Mouse (Mus musculus): ENCODE data around the gene Abca12.

Abca12 gene

DNA sequence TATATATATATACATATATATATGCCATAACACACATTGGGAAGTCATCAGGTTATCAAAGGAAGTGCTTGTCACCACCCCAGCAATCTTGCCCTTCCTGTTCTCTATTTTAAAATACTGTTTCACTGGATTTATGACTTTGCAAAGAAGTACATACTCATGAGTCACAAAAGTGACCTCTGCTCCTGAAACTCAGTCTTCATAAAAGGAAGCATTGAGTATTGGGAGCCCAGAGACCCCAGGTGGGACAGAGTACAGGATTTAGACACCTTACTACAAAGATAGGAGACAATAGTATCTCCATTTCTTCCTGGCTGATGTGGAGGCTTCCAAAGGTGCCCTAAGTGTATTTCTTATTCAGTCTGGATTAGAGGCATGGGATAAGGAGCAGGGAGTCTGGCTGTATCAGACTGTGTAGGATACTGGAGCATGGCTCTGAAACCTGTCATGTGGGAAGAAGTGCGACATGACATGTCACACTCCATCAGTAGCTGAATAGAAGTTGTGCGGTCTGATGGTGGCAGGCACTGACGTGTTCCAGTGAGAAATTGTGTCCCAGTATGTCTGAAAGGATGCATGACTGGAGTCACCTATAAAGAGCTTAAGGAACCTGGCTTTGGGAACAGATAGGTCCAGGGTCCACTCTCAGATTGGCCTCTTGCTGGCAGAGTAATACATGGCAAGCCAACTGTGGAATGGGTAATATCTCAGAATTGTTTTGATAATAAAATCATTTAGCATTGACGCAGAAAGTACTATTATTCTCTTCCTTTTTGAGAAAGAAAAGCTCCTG lies 76.0 kb downstream of the Abca12 start:
- DNase-seq (ENCODE audit: low spot score), result no peak

GRCm38 (mm10) chr1:71330349-71330748 lies 84.4 kb downstream of the Abca12 start:
- no peak for DNase-seq (ENCODE audit: low spot score)

GRCm38 (mm10) chr1:71312171-71312570 lies 102.5 kb downstream of the Abca12 start:
- no peak for DNase-seq (ENCODE audit: low spot score)

- no peak for DNase-seq (ENCODE audit: low spot score)
Measured at GRCm38 (mm10) chr1:71310614-71311013, 104.1 kb downstream of the Abca12 start.

- no peak for DNase-seq (ENCODE audit: low spot score)
Measured at GRCm38 (mm10) chr1:71307362-71307761, 107.3 kb downstream of the Abca12 start.

DNA sequence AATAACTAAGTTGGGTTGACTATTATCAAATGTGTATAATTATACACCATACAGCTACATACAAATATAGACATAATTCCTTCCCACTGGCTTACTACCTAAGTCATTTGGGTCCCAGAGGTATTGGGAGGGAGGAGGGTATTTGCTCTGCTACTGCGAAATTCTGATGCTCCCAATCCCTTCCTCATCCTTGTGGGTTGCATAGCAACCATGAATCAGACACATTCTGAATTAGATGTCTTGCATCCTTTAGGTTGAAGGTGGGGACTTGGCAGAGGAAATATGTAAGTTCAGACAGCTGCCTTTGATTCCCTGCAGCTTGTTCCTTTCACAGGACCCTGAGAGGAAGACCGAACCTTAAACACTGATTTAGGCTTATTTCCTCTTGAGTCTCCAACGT lies 108.5 kb downstream of the Abca12 start:
- no peak for DNase-seq (ENCODE audit: low spot score)

- DNase-seq (ENCODE audit: low spot score), result no peak
Measured at GRCm38 (mm10) chr1:71304588-71304987, 110.1 kb downstream of the Abca12 start.

DNA sequence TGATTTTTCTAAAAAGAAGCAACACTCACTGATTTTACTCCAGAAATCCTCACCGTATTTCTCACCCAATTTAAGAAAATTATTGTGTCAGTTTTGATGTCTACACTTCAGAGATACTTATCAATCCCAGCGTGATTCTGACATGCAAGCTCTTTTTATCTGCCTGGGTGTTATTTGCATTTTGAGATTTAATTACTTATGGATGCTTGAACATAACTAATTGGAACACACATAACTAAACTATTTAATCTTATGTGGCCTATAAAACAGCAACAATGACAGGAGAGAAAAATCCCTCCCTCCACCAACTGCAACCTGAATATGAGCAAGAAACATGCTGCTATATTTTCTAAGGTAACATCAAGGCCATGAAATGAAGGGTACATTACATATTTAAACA lies 117.7 kb downstream of the Abca12 start:
- DNase-seq (ENCODE audit: low spot score), result no peak

DNA sequence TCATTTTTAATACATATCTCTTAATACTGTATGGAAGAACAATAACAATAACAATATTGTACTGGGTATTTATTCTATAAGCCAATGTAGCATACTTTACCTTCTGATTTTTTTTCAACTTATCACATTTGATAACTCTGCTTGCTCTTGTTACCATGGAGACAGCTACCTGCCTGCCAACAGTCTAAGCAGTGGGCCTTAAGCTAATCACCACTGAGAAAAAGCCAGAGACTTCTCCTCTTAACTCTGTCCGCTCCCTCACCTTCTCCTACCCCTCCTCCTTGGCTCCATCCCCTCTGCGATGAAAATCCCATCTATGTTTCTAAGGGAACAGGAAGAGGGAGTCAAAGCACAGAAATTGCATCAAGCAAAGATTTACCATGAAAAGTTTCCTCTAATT lies 118.1 kb downstream of the Abca12 start:
- DNase-seq (ENCODE audit: low spot score), result no peak

GRCm38 (mm10) chr1:71291917-71292316 lies 122.8 kb downstream of the Abca12 start:
- DNase-seq (ENCODE audit: low spot score), result no peak

GRCm38 (mm10) chr1:71289511-71289910 lies 125.2 kb downstream of the Abca12 start:
- DNase-seq (ENCODE audit: low spot score), result peak; percentile 67

GRCm38 (mm10) chr1:71276940-71277339 lies 137.8 kb downstream of the Abca12 start:
- no peak for DNase-seq (ENCODE audit: low spot score)

DNA sequence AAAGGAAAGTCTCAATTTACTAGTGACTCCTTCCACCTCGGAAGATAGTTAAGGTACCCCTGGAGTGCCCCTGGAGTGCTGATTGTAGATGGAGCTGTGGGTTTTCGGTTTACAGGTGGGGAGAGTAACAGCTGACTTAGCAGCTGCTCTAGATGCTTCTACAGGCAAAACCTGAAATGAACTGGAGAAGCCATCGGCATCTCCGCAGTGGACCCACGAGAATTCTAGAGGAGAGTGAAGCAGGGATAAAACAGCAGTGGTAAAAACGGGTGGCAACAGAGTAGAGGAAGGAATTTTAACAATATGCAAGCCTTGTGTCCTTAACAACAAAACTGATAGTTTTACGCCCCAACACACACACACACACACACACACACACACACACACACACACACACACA lies 142.2 kb downstream of the Abca12 start:
- DNase-seq (ENCODE audit: low spot score), result no peak

DNA sequence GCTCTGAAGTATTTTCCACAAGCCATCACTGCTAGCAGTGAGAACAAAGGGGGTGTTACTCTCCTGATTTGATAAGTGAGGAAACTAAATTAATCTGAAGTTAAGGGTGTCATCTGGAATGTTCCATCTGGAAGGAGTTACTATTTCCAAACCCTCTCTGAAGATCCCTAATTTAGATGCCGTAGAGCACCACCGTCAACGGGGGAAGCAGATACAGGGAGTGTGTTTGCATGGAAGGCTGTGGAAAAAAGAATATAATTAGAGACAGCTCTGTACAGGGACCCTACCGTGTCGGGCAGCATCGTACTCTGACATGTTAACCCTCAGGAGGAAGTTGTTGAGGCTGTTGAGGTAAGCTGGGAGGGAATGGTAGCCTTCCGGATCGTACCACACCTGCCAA lies 142.6 kb downstream of the Abca12 start:
- DNase-seq (ENCODE audit: low spot score), result no peak

DNA sequence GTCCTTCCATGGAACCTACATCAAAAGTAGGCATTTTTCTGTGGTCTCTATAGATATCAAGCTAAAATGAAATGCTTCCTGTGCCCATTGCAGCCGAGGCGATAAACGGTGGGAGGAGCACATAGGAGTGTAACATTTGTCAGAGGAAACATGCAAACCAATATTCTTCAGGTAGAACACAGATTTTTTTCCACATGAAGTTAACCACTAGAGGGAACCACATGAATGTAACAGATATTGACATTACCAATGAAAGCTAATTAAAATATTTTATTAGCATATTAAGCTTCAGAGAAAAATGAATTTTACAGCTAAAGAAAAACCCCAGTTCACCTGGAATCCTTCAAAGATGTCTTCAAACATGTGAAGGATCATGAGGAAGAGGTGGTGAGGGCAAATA lies 144.6 kb downstream of the Abca12 start:
- DNase-seq (ENCODE audit: low spot score), result no peak

- DNase-seq (ENCODE audit: low spot score), result no peak
Measured at GRCm38 (mm10) chr1:71266630-71267029, 148.1 kb downstream of the Abca12 start.

DNA sequence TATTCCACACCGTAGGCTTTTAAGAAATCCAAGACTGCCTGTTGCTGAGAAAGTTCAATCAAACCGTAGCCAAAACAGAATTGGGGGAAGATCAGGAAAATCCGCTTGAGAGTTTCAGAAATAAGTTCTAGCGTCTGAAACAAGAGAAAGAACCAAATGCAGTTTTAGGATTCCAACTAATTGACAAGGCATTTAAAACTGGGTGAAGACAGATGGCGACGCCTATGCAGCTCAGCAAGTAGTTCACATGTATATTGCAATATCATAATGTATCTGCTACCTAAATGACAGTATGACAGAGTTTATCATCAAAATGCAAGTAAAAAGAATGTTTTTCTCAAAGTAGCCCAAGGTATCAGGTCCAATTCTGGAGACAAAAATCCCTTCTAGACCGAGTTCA lies 151.2 kb downstream of the Abca12 start:
- no peak for DNase-seq (ENCODE audit: low spot score)

DNA sequence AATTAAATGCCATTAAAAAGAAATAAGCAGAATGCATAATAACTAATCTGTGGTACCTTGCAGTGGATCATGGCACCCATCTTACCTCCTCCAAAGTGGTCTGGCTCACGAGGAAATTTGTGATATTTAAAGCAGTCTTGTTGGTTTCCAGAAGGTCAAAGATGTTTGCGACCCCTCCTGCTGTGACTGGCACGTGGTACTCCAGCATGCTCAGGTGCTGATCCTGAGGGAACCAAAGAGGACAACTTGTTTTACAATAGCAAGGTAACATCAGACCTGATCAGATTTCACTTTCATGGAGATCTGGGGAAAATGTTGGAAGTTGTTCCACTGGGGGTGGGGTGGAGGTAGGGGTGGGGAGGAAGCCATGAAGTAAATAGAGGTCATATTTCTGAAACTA lies 170.1 kb downstream of the Abca12 start:
- no peak for DNase-seq (ENCODE audit: low spot score)

DNA sequence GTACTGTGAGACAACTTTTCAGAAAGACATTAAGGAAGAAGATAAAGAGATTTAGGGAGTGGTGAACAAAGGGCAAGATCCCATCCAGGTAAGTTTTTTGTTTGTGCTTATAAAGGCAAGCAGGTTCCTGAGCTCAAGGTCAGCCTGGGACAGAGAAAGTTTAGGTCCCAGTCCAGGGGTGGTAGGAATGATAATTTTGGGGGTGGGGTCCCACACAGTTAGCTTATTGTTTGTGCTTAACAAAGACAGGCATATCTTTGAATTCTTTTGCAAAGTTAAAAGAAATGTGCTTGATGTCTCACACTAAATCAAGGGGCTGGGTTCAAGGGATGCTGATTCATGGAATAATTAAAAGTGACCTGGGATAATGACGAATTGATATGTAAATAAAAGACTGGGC lies 173.3 kb downstream of the Abca12 start:
- DNase-seq (ENCODE audit: low spot score), result no peak

DNA sequence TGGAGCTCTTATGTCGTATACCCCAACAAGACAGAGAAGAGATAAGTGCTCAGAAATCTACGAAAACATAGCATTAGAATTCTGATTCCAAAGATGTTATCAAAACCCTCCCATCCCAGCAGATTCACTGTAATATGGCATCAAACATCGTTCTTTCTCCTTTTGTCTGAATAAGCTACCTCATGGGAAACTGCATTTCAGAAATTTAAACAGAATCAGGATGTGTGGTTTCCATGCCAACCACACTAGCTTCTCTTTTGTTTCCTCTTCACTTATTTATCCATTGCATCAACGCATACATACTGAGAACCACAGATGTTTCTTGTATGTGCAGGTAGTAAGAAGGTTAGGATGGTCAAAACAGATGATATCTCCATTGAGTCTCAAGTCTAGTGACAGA lies 175.1 kb downstream of the Abca12 start:
- no peak for DNase-seq (ENCODE audit: low spot score)

DNA sequence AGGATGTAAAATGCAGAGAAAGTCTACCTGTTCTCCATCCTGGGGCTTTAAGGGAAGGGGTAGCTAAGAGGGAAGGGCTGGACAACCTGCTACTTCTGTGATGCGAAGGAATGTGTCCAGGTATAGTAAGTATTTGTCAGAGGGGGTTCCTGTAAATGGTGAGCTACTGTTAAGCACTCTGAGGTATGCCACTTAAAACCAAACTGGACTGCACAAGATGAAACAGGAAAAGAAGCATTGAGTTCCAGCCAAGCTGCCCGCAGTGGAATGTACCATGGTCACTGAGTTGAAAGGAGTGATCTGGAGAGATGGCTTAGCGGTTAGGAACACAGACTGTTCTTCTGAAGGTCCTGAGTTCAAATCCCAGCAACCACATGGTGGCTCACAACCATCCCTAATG lies 179.4 kb downstream of the Abca12 start:
- DNase-seq (ENCODE audit: low spot score), result no peak

- no peak for DNase-seq (ENCODE audit: low spot score)
Measured at GRCm38 (mm10) chr1:71231211-71231610, 183.5 kb downstream of the Abca12 start.

DNA sequence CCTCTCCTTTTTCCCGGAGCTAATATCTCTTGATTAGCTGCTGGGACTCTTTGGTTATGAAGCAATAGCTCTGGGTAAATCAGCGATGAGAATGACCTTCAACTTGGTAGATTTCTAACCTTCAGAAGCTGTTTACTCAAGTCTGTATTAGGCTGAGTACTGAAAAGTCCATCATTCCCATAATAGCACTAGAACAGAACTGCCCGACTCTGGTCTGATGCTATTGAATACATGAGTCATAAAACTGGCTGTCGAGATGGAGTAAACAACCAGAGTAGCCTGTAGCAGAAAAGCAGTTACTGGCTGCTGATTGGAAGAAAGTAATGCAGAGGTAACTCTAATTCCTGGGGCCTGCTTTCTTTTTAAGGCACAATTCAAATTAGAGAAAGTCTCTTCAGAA lies 211.1 kb downstream of the Abca12 start:
- no peak for DNase-seq (ENCODE audit: low spot score)

DNA sequence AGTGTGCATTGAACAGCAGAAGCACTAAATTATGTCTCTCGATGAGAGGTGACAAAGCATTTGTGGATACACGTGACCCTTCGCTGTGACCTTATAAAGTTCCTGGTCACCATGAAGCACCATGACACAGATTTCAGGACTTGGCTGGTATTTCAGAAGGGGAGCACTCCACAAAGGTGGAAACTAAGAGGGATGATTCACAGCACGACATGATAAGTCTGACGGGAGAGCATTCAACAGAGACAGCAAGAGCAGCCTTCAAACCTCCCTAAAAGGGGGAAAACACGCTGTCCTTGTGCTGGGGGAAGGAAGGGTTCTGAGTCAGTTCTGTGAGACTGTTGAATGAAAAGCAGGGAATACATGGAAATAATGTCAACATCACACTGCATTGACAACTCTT lies 218.5 kb downstream of the Abca12 start:
- no peak for DNase-seq (ENCODE audit: low spot score)

Measured in urinary bladder, postnatal 14 days (tissue).